Mouse (Mus musculus): ENCODE measurements at regions not wholly inside any gene's neighbourhood (a gene's known extent, or its start where the extent isn't known, plus 50 kb on each side); places are given as distances from the start of the nearest gene placed in this dataset.

- TF ChIP-seq CTCF (IDR thresholded peaks at IDR 0.05; ENCODE audit: borderline replicate concordance, extremely low read depth, insufficient read depth, insufficient read length), result no peak
- no peak for TF ChIP-seq POLR2A (IDR thresholded peaks at IDR 0.05; ENCODE audit: borderline replicate concordance, extremely low read depth, insufficient read depth, insufficient read length, poor library complexity, severe bottlenecking)
These were observed 91.6 kb upstream of the Topaz1 start for GRCm38 (mm10) chr9:122655583-122655982.
